Mouse (Mus musculus) G1E (cell line): Measurements from ENCODE around the gene Trappc2.

ENCODE experiments used
- CTCF ChIP-seq: IDR thresholded peaks from 2 replicates; pipeline ENCODE4 v1.5.1; 2012; ENCODE audit warnings: low read depth, low read length, inconsistent platforms, mixed read lengths
- TAL1 ChIP-seq: conservative IDR thresholded peaks from 2 replicates; pipeline ENCODE4 v1.6.1; 2012; ENCODE audit warnings: low read depth, low read length, inconsistent platforms, mixed read lengths

GRCm38 (mm10) chrX:166478631-166479364 is 38.4 kb downstream of the Trappc2 start:
- TF ChIP-seq CTCF = no peak
- no peak for TF ChIP-seq TAL1
